Mouse (Mus musculus) bone marrow macrophage, adult 2 months (primary cell): ENCODE data around the gene Dpt. TPM values are rescaled to one million over a fixed set of nuclear protein-coding genes. Genes with fewer than 3 reads are reported as not detected.
"Not testable (repeated sequence)": the region's sequence is repeated elsewhere in the genome, so short reads cannot be mapped to it uniquely, and the experiment has no call there.

ENCODE experiments used
- H3K27ac ChIP-seq: 2 replicates; pipeline ENCODE4 v1.5.1; 2012; ENCODE audit warnings: low read depth, low read length; ENCODE audit not compliant: insufficient read depth
- H3K4me1 ChIP-seq: 2 replicates; pipeline ENCODE4 v1.6.1; 2012; ENCODE audit warnings: low read length; ENCODE audit not compliant: control insufficient read depth, insufficient read depth
- H3K4me3 ChIP-seq: 2 replicates; pipeline ENCODE4 v1.5.1; 2012; ENCODE audit warnings: mild to moderate bottlenecking, low read length, moderate library complexity; ENCODE audit not compliant: insufficient read depth
- CTCF ChIP-seq: IDR thresholded peaks from 2 replicates; pipeline ENCODE4 v1.5.1; 2012; ENCODE audit warnings: low read depth, mild to moderate bottlenecking, low read length, moderate library complexity
- POLR2A ChIP-seq: IDR thresholded peaks from 2 replicates; pipeline ENCODE4 v1.6.1; 2012; ENCODE audit warnings: mild to moderate bottlenecking, low read depth, low read length, borderline replicate concordance
- polyA plus RNA-seq: library from polyadenylated mRNA; stranded (reverse); fragments of >200 nt; gene quantifications from 2 replicates; pipeline ENCODE4 v1.2.4, GENCODE M21; 2012; ENCODE audit not compliant: missing spikeins, insufficient read depth, insufficient read length

Dpt gene
- polyA plus RNA-seq, 1 experiment, result not detected

DNA sequence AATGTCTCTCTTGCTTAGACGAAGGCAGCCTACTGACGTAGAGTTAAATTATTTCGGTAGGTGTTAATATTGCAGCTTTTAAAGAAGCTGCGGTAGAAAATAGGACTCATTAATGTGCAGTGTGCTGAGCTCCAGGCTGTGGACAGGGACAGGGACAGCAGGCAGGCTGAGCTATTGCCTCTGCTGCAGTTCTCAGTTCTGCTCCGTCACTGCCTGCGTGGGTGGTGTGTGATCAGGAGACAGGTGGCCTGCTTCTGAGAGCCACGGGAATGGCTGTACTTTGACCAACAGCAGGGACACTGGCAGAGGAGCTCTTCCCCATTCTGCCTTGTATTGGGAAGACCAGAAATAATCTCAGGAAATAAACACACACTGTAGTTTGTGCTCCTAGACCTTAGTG, 8.7 kb upstream of the Dpt start:
- Histone ChIP-seq H3K27ac (no peak overlapping the region), H3K4me1 (no peaks in the 10 kb centered on the region), H3K4me3 (no peak overlapping the region)
- TF ChIP-seq POLR2A, result no peak
- no peak for TF ChIP-seq CTCF

- Histone ChIP-seq H3K4me1 (no peaks in the 10 kb centered on the region), H3K4me3 (no peak overlapping the region), H3K27ac (no peak overlapping the region)
- TF ChIP-seq POLR2A (no peak), CTCF (no peak)
These were observed 8.2 kb upstream of the Dpt start for GRCm38 (mm10) chr1:164788292-164788691.

DNA sequence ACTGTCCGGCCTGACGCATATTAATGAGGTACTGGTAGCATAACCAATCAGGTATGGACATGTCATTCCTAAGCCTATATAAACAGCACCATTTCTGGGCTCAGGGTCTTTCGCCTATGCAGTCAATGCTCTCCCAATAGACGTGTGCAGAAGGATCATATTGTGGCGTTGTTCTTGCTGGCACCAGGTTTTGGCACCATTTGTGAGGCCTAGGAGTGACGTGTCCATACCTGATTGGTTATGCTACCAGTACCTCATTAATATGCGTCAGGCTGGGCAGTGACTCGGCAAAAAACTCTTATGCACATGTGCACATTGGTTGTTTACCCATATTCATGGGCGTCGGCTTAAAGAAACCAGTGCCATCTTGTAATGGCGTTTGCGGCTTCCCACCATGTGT, 6.1 kb upstream of the Dpt start:
- not testable (repeated sequence) for H3K27ac ChIP-seq, H3K4me1 ChIP-seq, H3K4me3 ChIP-seq

- no peak overlapping the region for H3K27ac ChIP-seq
- H3K4me1 ChIP-seq, result no peaks in the 10 kb centered on the region
- H3K4me3 ChIP-seq, result no peak overlapping the region
- TF ChIP-seq CTCF (no peak), POLR2A (no peak)
These were observed 3.4 kb upstream of the Dpt start for GRCm38 (mm10) chr1:164793049-164793448.

GRCm38 (mm10) chr1:164797746-164798285, 1.4 kb downstream of the Dpt start:
- no peaks in the 10 kb centered on the region for H3K4me1 ChIP-seq
- no peak overlapping the region for H3K4me3 ChIP-seq
- no peak overlapping the region for H3K27ac ChIP-seq
- TF ChIP-seq POLR2A (no peak), CTCF (no peak)

GRCm38 (mm10) chr1:164798471-164798922, 2.1 kb downstream of the Dpt start:
- TF ChIP-seq CTCF (no peak), POLR2A (no peak)
- Histone ChIP-seq H3K4me3 (no peak overlapping the region), H3K4me1 (no peaks in the 10 kb centered on the region), H3K27ac (no peak overlapping the region)

GRCm38 (mm10) chr1:164799161-164799560, 2.7 kb downstream of the Dpt start:
- Histone ChIP-seq H3K4me1 (no peaks in the 10 kb centered on the region), H3K4me3 (no peak overlapping the region), H3K27ac (no peak overlapping the region)
- no peak for TF ChIP-seq POLR2A
- TF ChIP-seq CTCF, result no peak

DNA sequence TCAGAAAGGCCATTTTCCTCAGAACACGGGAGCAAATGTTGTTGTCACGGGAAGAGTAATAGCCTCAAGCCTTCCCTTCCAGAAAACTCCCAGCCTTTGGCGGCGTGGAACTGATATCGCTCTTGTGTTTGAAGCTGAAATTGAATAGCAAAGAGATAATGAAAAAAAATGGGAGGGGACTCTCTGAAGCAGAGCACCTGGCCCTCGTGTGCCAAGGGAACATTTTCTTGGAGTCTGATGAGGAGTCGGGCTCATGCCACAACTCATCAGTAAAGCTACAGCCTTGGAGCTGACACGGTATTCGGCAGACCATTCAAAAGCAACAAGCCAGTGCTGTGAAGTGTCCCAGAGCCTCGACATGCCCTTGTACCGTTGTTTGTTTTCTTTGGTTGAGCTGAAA, 7.8 kb downstream of the Dpt start:
- H3K27ac ChIP-seq, result no peak overlapping the region
- no peak overlapping the region for H3K4me3 ChIP-seq
- TF ChIP-seq CTCF (no peak), POLR2A (no peak)
- no peaks in the 10 kb centered on the region for H3K4me1 ChIP-seq

DNA sequence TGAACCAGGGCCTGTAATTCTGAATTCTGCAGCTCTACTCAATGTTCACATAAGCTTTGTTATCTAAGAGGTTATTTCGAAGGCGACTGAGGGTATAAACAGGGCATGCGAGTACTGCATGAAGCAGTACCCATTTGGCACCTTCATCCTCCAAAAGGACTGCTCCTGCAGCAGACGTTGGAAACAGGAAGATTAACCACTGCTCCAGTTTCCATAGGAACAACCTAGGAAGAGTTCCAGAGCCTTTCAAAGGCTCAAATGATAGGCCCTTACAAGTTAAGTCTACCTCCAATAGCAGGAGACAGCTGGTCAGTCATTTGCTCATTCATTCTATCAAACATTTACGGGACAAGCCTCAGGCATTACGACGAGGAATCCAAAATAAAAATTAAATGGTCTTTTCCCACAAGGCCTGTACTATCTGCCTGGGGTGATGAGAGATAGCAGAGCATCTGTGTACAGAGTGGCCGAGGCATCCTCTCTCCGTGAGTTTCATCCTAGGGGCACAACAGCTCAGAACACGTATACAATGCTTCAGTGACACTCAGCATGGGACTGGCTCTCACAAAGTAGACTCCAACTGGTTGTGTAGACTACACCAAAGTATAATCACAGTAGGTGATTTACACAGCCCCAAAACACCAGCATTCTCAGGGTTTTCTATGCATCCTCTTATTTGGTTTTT, 8.4 kb downstream of the Dpt start:
- TF ChIP-seq POLR2A (no peak), CTCF (no peak)
- H3K4me3 ChIP-seq, result no peak overlapping the region
- no peak overlapping the region for H3K27ac ChIP-seq
- H3K4me1 ChIP-seq, result no peaks in the 10 kb centered on the region

DNA sequence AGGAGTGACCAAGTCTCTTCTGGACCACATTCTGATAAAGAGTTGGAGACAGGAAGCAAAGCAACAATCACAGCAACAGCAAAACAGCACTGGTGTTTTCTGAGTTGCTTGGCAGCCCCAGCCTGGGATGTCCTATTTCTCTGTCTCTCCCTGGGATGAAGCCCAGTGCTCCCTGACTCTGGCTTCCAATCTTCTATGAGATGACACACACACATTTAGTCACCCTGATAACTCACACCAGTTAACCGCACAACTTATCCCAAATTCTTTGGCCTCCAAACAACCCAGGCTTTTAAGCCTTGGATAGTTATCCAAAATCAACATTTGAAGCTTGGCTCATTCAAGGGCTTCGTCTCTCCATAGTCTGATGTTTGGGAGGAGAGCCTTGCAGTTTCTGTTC, 12.9 kb downstream of the Dpt start:
- no peak overlapping the region for H3K27ac ChIP-seq
- no peaks in the 10 kb centered on the region for H3K4me1 ChIP-seq
- TF ChIP-seq CTCF (no peak), POLR2A (no peak)
- H3K4me3 ChIP-seq, result no peak overlapping the region
